Comparison of ENCODE assay signal across 8 mouse cellular contexts in the genomic region with DNA sequence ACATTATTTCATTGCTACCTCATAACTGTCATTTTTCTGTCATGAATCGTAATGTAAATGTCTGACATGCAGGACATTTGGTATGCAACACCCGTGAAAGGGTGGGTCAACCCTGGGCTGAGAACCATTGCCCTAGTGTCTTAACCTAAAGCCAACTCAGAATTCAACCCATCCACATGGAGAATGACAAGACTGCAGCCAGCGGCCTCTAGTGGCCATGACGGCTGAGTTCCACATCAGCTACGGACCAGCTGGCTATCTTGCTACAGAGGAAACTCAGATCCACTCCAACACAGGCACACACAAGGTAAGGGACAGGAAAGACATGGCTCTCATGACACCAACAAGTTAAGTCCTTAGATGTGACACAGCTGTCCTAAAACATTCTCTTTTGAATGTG. TPM values are rescaled to one million over a fixed set of nuclear protein-coding genes. Genes with fewer than 3 reads are reported as not detected.
DNase-seq lines count a peak whose midpoint lies in the region; TF ChIP-seq lines count a peak whose summit lies in the region.
"Had no signal": no experiment of that assay in that cellular context is flagged by ENCODE, and none has a peak within 500 bp of the region (broad histone marks: within the 10 kb centered on the region; RNA-seq: fewer than 3 reads in every experiment).

No protein-coding gene starts in this region.

- H3K36me3 ChIP-seq in hindbrain, embryonic 10.5 days, result peaks cover 65% of the 10 kb centered on the region

- peak; percentile 84 for DNase-seq in NIH3T3 (ENCODE audit: low read depth)
- DNase-seq in brain, embryonic 14.5 days (ENCODE audit: low read depth), result peak; percentile 77
- peak; percentile 31 for DNase-seq in fibroblast of lung, adult 2 months (ENCODE audit: low read depth)
- peak; percentile 67 for DNase-seq in hindbrain, embryonic 10.5 days (ENCODE audit: low spot score)
- DNase-seq in layer of hippocampus, adult 18-20 months (ENCODE audit: low spot score in 2 of 2), result peak; percentile 36 to 80
- DNase-seq in lung, postnatal 25 days (ENCODE audit: low spot score), result peak; percentile 68
- peak; percentile 46 to 60 for DNase-seq in right cerebral cortex, postnatal 36 days (ENCODE audit: low spot score in 2 of 2)

- H3K9me3 ChIP-seq in hindbrain, embryonic 10.5 days, result no peaks in the 10 kb centered on the region
- H3K9me3 ChIP-seq: liver, embryonic 15.5 days had no signal

- no peak overlapping the region for H3K4me3 ChIP-seq in hindbrain, embryonic 10.5 days
- H3K4me3 ChIP-seq: liver, embryonic 15.5 days had no signal

- WGBS in hindbrain, embryonic 10.5 days, result 25% methylated on average over 5 of the region's 5 CpGs

- no peaks in the 10 kb centered on the region for H3K27me3 ChIP-seq in hindbrain, embryonic 10.5 days (ENCODE audit: insufficient read depth, poor library complexity, severe bottlenecking)
- H3K27me3 ChIP-seq: liver, embryonic 15.5 days had no signal

- H3K4me1 ChIP-seq in hindbrain, embryonic 10.5 days (replicated peaks), result peaks cover 5% of the 10 kb centered on the region
- H3K4me1 ChIP-seq: liver, embryonic 15.5 days had no signal

- H3K27ac ChIP-seq in hindbrain, embryonic 10.5 days, result no peak overlapping the region
- H3K27ac ChIP-seq: liver, embryonic 15.5 days had no signal

- TF ChIP-seq CTCF in brain, embryonic 14.5 days (IDR thresholded peaks at IDR 0.05; ENCODE audit: borderline replicate concordance, extremely low read depth, insufficient read depth, insufficient read length), result peak; percentile 90

- TF ChIP-seq POLR2A in brain, embryonic 14.5 days (IDR thresholded peaks at IDR 0.05; ENCODE audit: borderline replicate concordance, extremely low read depth, insufficient read depth, insufficient read length, poor library complexity, severe bottlenecking), result no peak

RNA-seq across cellular contexts. Expression of a gene that starts 9.5 kb away (rescaled TPM):
- polyA plus RNA-seq in brain, embryonic 14.5 days (2012; rRNA removed), result 23.0 and 24.4 TPM in 2 replicates
- polyA plus RNA-seq in hindbrain, embryonic 10.5 days (2016; fragmentation: Nextera tagmentation; extraction: Ambion mirVana), result 62.4 and 69.3 TPM in 2 replicates
- total RNA-seq in layer of hippocampus, adult 18-20 months (2021), result 10 to 100 TPM; 47.2 to 59.6 TPM

Comparison
In these comparisons a context has a peak if more than half of its experiments do, and no peak if none do; other contexts are left out.
1. DNase-seq: peak in every context shown above with its lines; median percentile 84 in NIH3T3; 77 in brain, embryonic 14.5 days; 68 in lung, postnatal 25 days; 67 in hindbrain, embryonic 10.5 days; 58 in layer of hippocampus, adult 18-20 months; 53 in right cerebral cortex, postnatal 36 days; 31 in fibroblast of lung, adult 2 months.